ENCODE assay signal across 31 mouse cellular contexts in the genomic region with DNA sequence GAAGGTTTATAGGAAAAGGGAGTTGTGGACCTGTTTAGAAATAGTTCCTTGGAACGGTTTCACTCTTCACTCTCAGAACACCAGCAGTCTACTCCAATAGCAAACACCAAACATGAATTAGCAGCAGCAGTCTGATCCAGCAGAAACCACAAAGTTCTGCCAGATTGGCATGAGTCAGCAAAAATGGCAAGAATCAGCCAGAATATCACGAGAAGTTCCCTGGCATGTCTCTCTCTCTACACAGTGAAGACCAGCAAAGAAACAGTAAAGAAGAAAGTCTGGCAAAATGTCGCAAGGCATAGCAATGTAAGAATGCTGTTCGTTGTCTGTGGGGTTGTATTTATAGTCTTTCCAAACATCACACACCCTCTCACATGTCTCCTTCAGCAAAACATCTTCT. TPM values are rescaled to one million over a fixed set of nuclear protein-coding genes. Genes with fewer than 3 reads are reported as not detected.
DNase-seq lines count a peak whose midpoint lies in the region; ATAC-seq and TF ChIP-seq lines count a peak whose summit lies in the region.
"Had no signal": no experiment of that assay in that cellular context is flagged by ENCODE, and none has a peak within 500 bp of the region (broad histone marks: within the 10 kb centered on the region; RNA-seq: fewer than 3 reads in every experiment).

No protein-coding gene starts in this region.

- ATAC-seq in intestine, embryonic 14.5 days (replicated peaks; ENCODE audit: low FRiP score, low TSS enrichment, low read depth): no peak
- ATAC-seq in intestine, postnatal 0 days: no peak
- no peak for ATAC-seq in stomach, embryonic 16.5 days (ENCODE audit: insufficient read depth, low FRiP score)
- ATAC-seq in kidney, embryonic 14.5 days (ENCODE audit: low FRiP score, low TSS enrichment): no peak
- ATAC-seq: CD4-positive, CD25-positive, alpha-beta regulatory T cell, adult 4 months; forebrain, embryonic 14.5 days; liver, embryonic 12.5 days; midbrain, embryonic 15.5 days had no signal

- H3K9ac ChIP-seq in intestine, embryonic 14.5 days (ENCODE audit: low read length): no peak overlapping the region
- H3K9ac ChIP-seq in intestine, postnatal 0 days (ENCODE audit: low read depth, low read length): no peak overlapping the region
- no peak overlapping the region for H3K9ac ChIP-seq in stomach, embryonic 16.5 days (ENCODE audit: low read length)
- H3K9ac ChIP-seq in kidney, embryonic 14.5 days (ENCODE audit: low read depth, low read length): no peak overlapping the region
- H3K9ac ChIP-seq: embryonic facial prominence, embryonic 15.5 days; hindbrain, embryonic 13.5 days; liver, embryonic 12.5 days; midbrain, embryonic 15.5 days; neural tube, embryonic 15.5 days had no signal

- H3K27me3 ChIP-seq in intestine, embryonic 14.5 days (replicated peaks; ENCODE audit: control insufficient read depth, insufficient read depth, low read length): no peaks in the 10 kb centered on the region
- no peaks in the 10 kb centered on the region for H3K27me3 ChIP-seq in intestine, postnatal 0 days (replicated peaks; ENCODE audit: control insufficient read depth, insufficient read depth, low read length)
- H3K27me3 ChIP-seq in stomach, embryonic 16.5 days (ENCODE audit: control insufficient read depth, insufficient read depth, low read length): no peaks in the 10 kb centered on the region
- H3K27me3 ChIP-seq in kidney, embryonic 14.5 days (ENCODE audit: control insufficient read depth, insufficient read depth, low read length): no peaks in the 10 kb centered on the region
- H3K27me3 ChIP-seq: embryonic facial prominence, embryonic 15.5 days; hindbrain, embryonic 13.5 days; liver, embryonic 12.5 days; midbrain, embryonic 15.5 days; neural tube, embryonic 15.5 days had no signal

- H3K9me3 ChIP-seq in intestine, embryonic 14.5 days (ENCODE audit: control insufficient read depth, low read length): 0 out of 2 replicates have a peak, but pooled peaks cover 3% of the 10 kb centered on the region
- no peaks in the 10 kb centered on the region for H3K9me3 ChIP-seq in intestine, postnatal 0 days (ENCODE audit: control insufficient read depth)
- H3K9me3 ChIP-seq in stomach, embryonic 16.5 days (replicated peaks; ENCODE audit: control insufficient read depth, low read length): no peaks in the 10 kb centered on the region
- no peaks in the 10 kb centered on the region for H3K9me3 ChIP-seq in kidney, embryonic 14.5 days (ENCODE audit: control insufficient read depth, low read length)
- H3K9me3 ChIP-seq: embryonic facial prominence, embryonic 10.5 days; embryonic facial prominence, embryonic 15.5 days; hindbrain, embryonic 13.5 days; liver, embryonic 12.5 days; midbrain, embryonic 10.5 days; midbrain, embryonic 15.5 days; neural tube, embryonic 15.5 days had no signal

- TF ChIP-seq CTCF in intestine, postnatal 0 days (IDR thresholded peaks at IDR 0.05; ENCODE audit: low read depth): no peak

- WGBS in intestine, embryonic 14.5 days: 62% methylated on average over 4 of the region's 4 CpGs
- WGBS in intestine, postnatal 0 days: 58% methylated on average over 4 of the region's 4 CpGs
- 56% methylated on average over 4 of the region's 4 CpGs for WGBS in stomach, embryonic 16.5 days
- WGBS in kidney, embryonic 14.5 days: 80% methylated on average over 4 of the region's 4 CpGs

- no peak overlapping the region for H3K4me3 ChIP-seq in intestine, embryonic 14.5 days (ENCODE audit: low read depth, low read length)
- no peak overlapping the region for H3K4me3 ChIP-seq in intestine, postnatal 0 days (ENCODE audit: low read depth, low read length)
- no peak overlapping the region for H3K4me3 ChIP-seq in stomach, embryonic 16.5 days (replicated peaks; ENCODE audit: low read length)
- H3K4me3 ChIP-seq in kidney, embryonic 14.5 days (ENCODE audit: low read length): no peak overlapping the region
- H3K4me3 ChIP-seq: embryonic facial prominence, embryonic 10.5 days; embryonic facial prominence, embryonic 15.5 days; hindbrain, embryonic 13.5 days; liver, embryonic 12.5 days; midbrain, embryonic 10.5 days; midbrain, embryonic 15.5 days; neural tube, embryonic 15.5 days had no signal

- no peak overlapping the region for H3K4me2 ChIP-seq in intestine, embryonic 14.5 days (ENCODE audit: low read length)
- H3K4me2 ChIP-seq in intestine, postnatal 0 days (replicated peaks; ENCODE audit: low read depth): no peak overlapping the region
- H3K4me2 ChIP-seq in stomach, embryonic 16.5 days (ENCODE audit: low read depth, low read length): no peak overlapping the region
- no peak overlapping the region for H3K4me2 ChIP-seq in kidney, embryonic 14.5 days (replicated peaks; ENCODE audit: low read depth, low read length)
- H3K4me2 ChIP-seq: embryonic facial prominence, embryonic 15.5 days; heart, embryonic 11.5 days; hindbrain, embryonic 13.5 days; liver, embryonic 12.5 days; midbrain, embryonic 15.5 days; neural tube, embryonic 15.5 days had no signal

- 0 out of 2 replicates have a peak overlapping the region, but pooled peaks have one; percentile 27 for H3K27ac ChIP-seq in intestine, embryonic 14.5 days (ENCODE audit: low read depth)
- no peak overlapping the region for H3K27ac ChIP-seq in intestine, postnatal 0 days (ENCODE audit: low read depth, low read length)
- peak overlapping the region; percentile 35 for H3K27ac ChIP-seq in stomach, embryonic 16.5 days (ENCODE audit: low read length)
- H3K27ac ChIP-seq in kidney, embryonic 14.5 days (ENCODE audit: low read depth, low read length): no peak overlapping the region
- H3K27ac ChIP-seq: embryonic facial prominence, embryonic 10.5 days; embryonic facial prominence, embryonic 15.5 days; hindbrain, embryonic 13.5 days; liver, embryonic 12.5 days; midbrain, embryonic 10.5 days; midbrain, embryonic 15.5 days; neural tube, embryonic 15.5 days had no signal

- H3K4me1 ChIP-seq in intestine, embryonic 14.5 days (replicated peaks; ENCODE audit: control insufficient read depth, insufficient read depth, low read length): no peaks in the 10 kb centered on the region
- H3K4me1 ChIP-seq in intestine, postnatal 0 days (replicated peaks; ENCODE audit: control insufficient read depth, insufficient read depth, low read length): no peaks in the 10 kb centered on the region
- H3K4me1 ChIP-seq in stomach, embryonic 16.5 days (ENCODE audit: control insufficient read depth, insufficient read depth, low read length): no peaks in the 10 kb centered on the region
- H3K4me1 ChIP-seq in kidney, embryonic 14.5 days (ENCODE audit: control insufficient read depth, insufficient read depth, low read length): 0 out of 2 replicates have a peak, but pooled peaks cover 8% of the 10 kb centered on the region
- H3K4me1 ChIP-seq: embryonic facial prominence, embryonic 10.5 days; embryonic facial prominence, embryonic 15.5 days; hindbrain, embryonic 13.5 days; liver, embryonic 12.5 days; midbrain, embryonic 10.5 days; midbrain, embryonic 15.5 days; neural tube, embryonic 15.5 days had no signal

- no peak for DNase-seq in intestine, embryonic 14.5 days (ENCODE audit: low spot score)
- DNase-seq in NIH3T3 (ENCODE audit: low read depth): peak; percentile 90
- peak; percentile 93 for DNase-seq in fibroblast of lung, adult 2 months (ENCODE audit: low read depth)
- no peak for DNase-seq in layer of hippocampus, adult 18-20 months (ENCODE audit: low spot score in 2 of 2)
- DNase-seq in layer of hippocampus, adult 9-11 months: no peak
- DNase-seq: adrenal gland, postnatal 25 days; cerebellum, adult 8-10 months; cerebellum, postnatal 25 days; gastrocnemius, postnatal 25 days; heart, adult 18-20 months; heart, postnatal 36 days; kidney, adult 18-20 months; kidney, postnatal 10 days; left cerebral cortex, postnatal 4 days; lung, adult 18-20 months; lung, postnatal 10 days; retina, postnatal 1 day; right cerebral cortex, postnatal 14 days had no signal

- no peaks in the 10 kb centered on the region for H3K36me3 ChIP-seq in intestine, embryonic 14.5 days (ENCODE audit: control insufficient read depth, insufficient read depth, low read length)
- H3K36me3 ChIP-seq in intestine, postnatal 0 days (ENCODE audit: control insufficient read depth, insufficient read depth): no peaks in the 10 kb centered on the region
- H3K36me3 ChIP-seq in stomach, embryonic 16.5 days (ENCODE audit: control insufficient read depth, insufficient read depth, low read length): no peaks in the 10 kb centered on the region
- no peaks in the 10 kb centered on the region for H3K36me3 ChIP-seq in kidney, embryonic 14.5 days (ENCODE audit: control insufficient read depth, insufficient read depth, low read length)
- H3K36me3 ChIP-seq: embryonic facial prominence, embryonic 10.5 days; embryonic facial prominence, embryonic 15.5 days; hindbrain, embryonic 13.5 days; liver, embryonic 12.5 days; midbrain, embryonic 10.5 days; midbrain, embryonic 15.5 days; neural tube, embryonic 15.5 days had no signal

RNA-seq across cellular contexts. Expression of gene Pole4, which starts 11.0 kb away (rescaled TPM):
- 107 and 116 TPM in 2 replicates for polyA plus RNA-seq in intestine, embryonic 14.5 days (2014; fragmentation: Nextera tagmentation; extraction: Ambion mirVana)
- polyA plus RNA-seq in intestine, postnatal 0 days (2015; fragmentation: Nextera tagmentation; extraction: Ambion mirVana): 73.1 and 74.4 TPM in 2 replicates
- 79.8 and 94.1 TPM in 2 replicates for polyA plus RNA-seq in stomach, embryonic 16.5 days (2015; fragmentation: Nextera tagmentation; extraction: Ambion mirVana)
- total RNA-seq in layer of hippocampus, adult 18-20 months (2021): 10 to 100 TPM; 39.5 to 40.5 TPM
- 120 and 136 TPM in 2 replicates for polyA plus RNA-seq in kidney, embryonic 14.5 days (2014; fragmentation: Nextera tagmentation; extraction: Ambion mirVana)

RNA-seq across cellular contexts. Expression of gene Hk2, which starts 58.1 kb away (rescaled TPM):
- 31.9 and 32.3 TPM in 2 replicates for polyA plus RNA-seq in intestine, embryonic 14.5 days (2014; fragmentation: Nextera tagmentation; extraction: Ambion mirVana)
- polyA plus RNA-seq in intestine, postnatal 0 days (2015; fragmentation: Nextera tagmentation; extraction: Ambion mirVana): 2.5 and 2.8 TPM in 2 replicates
- polyA plus RNA-seq in stomach, embryonic 16.5 days (2015; fragmentation: Nextera tagmentation; extraction: Ambion mirVana): 24.2 and 31.3 TPM in 2 replicates
- 1 to 10 TPM; 6.1 to 8.0 TPM for total RNA-seq in layer of hippocampus, adult 18-20 months (2021)
- 28.0 TPM in 2 replicates for polyA plus RNA-seq in kidney, embryonic 14.5 days (2014; fragmentation: Nextera tagmentation; extraction: Ambion mirVana)

Comparison
In these comparisons a context has a peak if more than half of its experiments do, and no peak if none do; other contexts are left out.
1. H3K27ac ChIP-seq: peak in intestine, embryonic 14.5 days (single experiment) and stomach, embryonic 16.5 days (single experiment); none in intestine, postnatal 0 days (single experiment) and kidney, embryonic 14.5 days (single experiment).
2. DNase-seq: peak in NIH3T3 (single experiment) and fibroblast of lung, adult 2 months (single experiment); none in intestine, embryonic 14.5 days (single experiment), layer of hippocampus, adult 18-20 months (0 of 2) and layer of hippocampus, adult 9-11 months (single experiment).